Mouse (Mus musculus): ENCODE measurements at regions not wholly inside any gene's neighbourhood (a gene's known extent, or its start where the extent isn't known, plus 50 kb on each side); places are given as distances from the start of the nearest gene placed in this dataset.

GRCm38 (mm10) chr10:96800801-96801200 lies 184.0 kb downstream of the Btg1 start:
- Histone ChIP-seq H3K9me3 (replicated peaks; ENCODE audit: control insufficient read depth, low read length) (no peaks in the 10 kb centered on the region), H3K36me3 (replicated peaks; ENCODE audit: control insufficient read depth, insufficient read depth, low read depth, low read length) (no peaks in the 10 kb centered on the region), H3K9ac (replicated peaks; ENCODE audit: low read length) (no peak overlapping the region), H3K27ac (replicated peaks; ENCODE audit: low read depth, low read length) (no peak overlapping the region), H3K27me3 (ENCODE audit: control insufficient read depth, insufficient read depth, low read length) (no peaks in the 10 kb centered on the region), H3K4me2 (ENCODE audit: low read depth, low read length) (no peak overlapping the region), H3K4me3 (ENCODE audit: low read depth, low read length) (no peak overlapping the region), H3K4me1 (ENCODE audit: control insufficient read depth, insufficient read depth, low read length) (no peaks in the 10 kb centered on the region)
- ATAC-seq (replicated peaks; ENCODE audit: insufficient number of reproducible peaks, low FRiP score, low TSS enrichment, low read depth) (no peak), DNase-seq (ENCODE audit: low spot score) (no peak)
- WGBS: 87% methylated on average over 3 of the region's 3 CpGs

DNA sequence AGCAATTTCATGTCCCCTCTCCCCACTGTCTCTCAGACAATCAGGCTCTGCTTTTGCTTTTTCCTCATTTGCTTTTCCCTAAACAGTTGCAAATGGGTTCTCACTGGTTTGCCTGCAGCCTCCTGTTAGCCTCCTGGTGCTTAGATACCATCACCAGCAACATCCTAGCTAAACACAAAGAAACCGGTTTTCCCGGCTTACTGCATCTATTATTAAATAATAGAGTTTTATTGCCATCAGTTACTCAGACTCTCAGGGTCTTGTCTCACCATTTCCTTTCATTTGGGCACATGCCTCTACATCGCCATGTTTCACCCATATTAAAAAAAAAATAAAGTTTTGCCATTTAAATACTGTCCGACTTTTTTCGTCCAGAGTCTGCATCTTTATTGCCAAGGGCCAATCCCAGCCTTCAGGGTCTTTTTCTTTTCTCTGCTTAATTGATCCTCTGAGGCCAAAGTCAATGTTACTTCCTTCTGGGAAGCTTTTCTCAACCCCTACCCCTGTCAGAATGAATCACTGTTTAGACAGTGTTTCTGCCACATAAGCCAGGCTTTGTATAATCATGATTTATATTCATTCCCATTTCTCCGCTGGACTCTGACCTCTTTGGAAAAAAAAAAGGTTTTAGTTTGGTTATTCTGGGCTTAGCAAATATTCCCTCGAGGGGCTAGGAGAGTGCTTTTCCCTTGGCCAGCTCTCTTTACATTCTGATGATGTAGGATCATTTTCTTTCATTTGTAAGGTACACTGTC lies 187.4 kb downstream of the Btg1 start:
- H3K9ac ChIP-seq (replicated peaks; ENCODE audit: low read length): no peak overlapping the region
- H3K36me3 ChIP-seq (replicated peaks; ENCODE audit: control insufficient read depth, insufficient read depth, low read depth, low read length): no peaks in the 10 kb centered on the region
- no peaks in the 10 kb centered on the region for H3K27me3 ChIP-seq (ENCODE audit: control insufficient read depth, insufficient read depth, low read length)
- no peak overlapping the region for H3K4me2 ChIP-seq (ENCODE audit: low read depth, low read length)
- WGBS: 38% methylated on average over 7 of the region's 7 CpGs
- ATAC-seq (replicated peaks; ENCODE audit: insufficient number of reproducible peaks, low FRiP score, low TSS enrichment, low read depth) (no peak), DNase-seq (ENCODE audit: low spot score) (peak; percentile 35)
- H3K9me3 ChIP-seq (replicated peaks; ENCODE audit: control insufficient read depth, low read length): no peaks in the 10 kb centered on the region
- H3K4me1 ChIP-seq (ENCODE audit: control insufficient read depth, insufficient read depth, low read length): no peaks in the 10 kb centered on the region
- H3K27ac ChIP-seq (replicated peaks; ENCODE audit: low read depth, low read length): no peak overlapping the region
- no peak overlapping the region for H3K4me3 ChIP-seq (ENCODE audit: low read depth, low read length)

- 64% methylated on average over 6 of the region's 7 CpGs for WGBS
- ATAC-seq (replicated peaks; ENCODE audit: insufficient number of reproducible peaks, low FRiP score, low TSS enrichment, low read depth): no peak
- Histone ChIP-seq H3K9ac (replicated peaks; ENCODE audit: low read length) (no peak overlapping the region), H3K36me3 (replicated peaks; ENCODE audit: control insufficient read depth, insufficient read depth, low read depth, low read length) (no peaks in the 10 kb centered on the region), H3K27ac (replicated peaks; ENCODE audit: low read depth, low read length) (no peak overlapping the region), H3K27me3 (ENCODE audit: control insufficient read depth, insufficient read depth, low read length) (no peaks in the 10 kb centered on the region), H3K4me3 (ENCODE audit: low read depth, low read length) (no peak overlapping the region), H3K4me2 (ENCODE audit: low read depth, low read length) (no peak overlapping the region), H3K4me1 (ENCODE audit: control insufficient read depth, insufficient read depth, low read length) (no peaks in the 10 kb centered on the region), H3K9me3 (replicated peaks; ENCODE audit: control insufficient read depth, low read length) (no peaks in the 10 kb centered on the region)
- DNase-seq (ENCODE audit: low spot score): no peak
Observed at GRCm38 (mm10) chr10:96806579-96806978, 189.8 kb downstream of the Btg1 start.

- Histone ChIP-seq H3K9me3 (replicated peaks; ENCODE audit: control insufficient read depth, low read length) (no peaks in the 10 kb centered on the region), H3K36me3 (replicated peaks; ENCODE audit: control insufficient read depth, insufficient read depth, low read depth, low read length) (no peaks in the 10 kb centered on the region), H3K27ac (replicated peaks; ENCODE audit: low read depth, low read length) (no peak overlapping the region), H3K4me3 (ENCODE audit: low read depth, low read length) (no peak overlapping the region), H3K27me3 (ENCODE audit: control insufficient read depth, insufficient read depth, low read length) (no peaks in the 10 kb centered on the region), H3K4me1 (ENCODE audit: control insufficient read depth, insufficient read depth, low read length) (no peaks in the 10 kb centered on the region), H3K9ac (replicated peaks; ENCODE audit: low read length) (no peak overlapping the region), H3K4me2 (ENCODE audit: low read depth, low read length) (no peak overlapping the region)
- 82% methylated on average over 1 of the region's 1 CpGs for WGBS
- ATAC-seq (replicated peaks; ENCODE audit: insufficient number of reproducible peaks, low FRiP score, low TSS enrichment, low read depth): no peak
- DNase-seq (ENCODE audit: low spot score): no peak
Observed at GRCm38 (mm10) chr10:96821852-96822251, 205.0 kb downstream of the Btg1 start.

GRCm38 (mm10) chr10:96822344-96823335 lies 205.8 kb downstream of the Btg1 start:
- Histone ChIP-seq H3K27me3 (ENCODE audit: control insufficient read depth, insufficient read depth, low read length) (no peaks in the 10 kb centered on the region), H3K9ac (replicated peaks; ENCODE audit: low read length) (no peak overlapping the region), H3K4me2 (ENCODE audit: low read depth, low read length) (no peak overlapping the region), H3K4me1 (ENCODE audit: control insufficient read depth, insufficient read depth, low read length) (no peaks in the 10 kb centered on the region), H3K27ac (replicated peaks; ENCODE audit: low read depth, low read length) (no peak overlapping the region), H3K4me3 (ENCODE audit: low read depth, low read length) (no peak overlapping the region), H3K36me3 (replicated peaks; ENCODE audit: control insufficient read depth, insufficient read depth, low read depth, low read length) (no peaks in the 10 kb centered on the region), H3K9me3 (replicated peaks; ENCODE audit: control insufficient read depth, low read length) (no peaks in the 10 kb centered on the region)
- 57% methylated on average over 7 of the region's 7 CpGs for WGBS
- DNase-seq (ENCODE audit: low spot score): peak; percentile 55
- no peak for ATAC-seq (replicated peaks; ENCODE audit: insufficient number of reproducible peaks, low FRiP score, low TSS enrichment, low read depth)

- H3K4me2 ChIP-seq (ENCODE audit: low read depth, low read length): no peak overlapping the region
- DNase-seq (ENCODE audit: low spot score) (peak; percentile 20), ATAC-seq (replicated peaks; ENCODE audit: insufficient number of reproducible peaks, low FRiP score, low TSS enrichment, low read depth) (no peak)
- H3K4me1 ChIP-seq (ENCODE audit: control insufficient read depth, insufficient read depth, low read length): no peaks in the 10 kb centered on the region
- 19% methylated on average over 7 of the region's 7 CpGs for WGBS
- no peak overlapping the region for H3K9ac ChIP-seq (replicated peaks; ENCODE audit: low read length)
- H3K27ac ChIP-seq (replicated peaks; ENCODE audit: low read depth, low read length): no peak overlapping the region
- H3K36me3 ChIP-seq (replicated peaks; ENCODE audit: control insufficient read depth, insufficient read depth, low read depth, low read length): no peaks in the 10 kb centered on the region
- H3K4me3 ChIP-seq (ENCODE audit: low read depth, low read length): no peak overlapping the region
- H3K9me3 ChIP-seq (replicated peaks; ENCODE audit: control insufficient read depth, low read length): no peaks in the 10 kb centered on the region
- no peaks in the 10 kb centered on the region for H3K27me3 ChIP-seq (ENCODE audit: control insufficient read depth, insufficient read depth, low read length)
Observed at GRCm38 (mm10) chr10:96826234-96826788, 209.5 kb downstream of the Btg1 start.

- no peak overlapping the region for H3K9ac ChIP-seq (replicated peaks; ENCODE audit: low read length)
- no peak overlapping the region for H3K4me2 ChIP-seq (ENCODE audit: low read depth, low read length)
- WGBS: 73% methylated on average over 5 of the region's 5 CpGs
- no peaks in the 10 kb centered on the region for H3K9me3 ChIP-seq (replicated peaks; ENCODE audit: control insufficient read depth, low read length)
- H3K4me1 ChIP-seq (ENCODE audit: control insufficient read depth, insufficient read depth, low read length): no peaks in the 10 kb centered on the region
- no peak for ATAC-seq (replicated peaks; ENCODE audit: insufficient number of reproducible peaks, low FRiP score, low TSS enrichment, low read depth)
- no peak overlapping the region for H3K27ac ChIP-seq (replicated peaks; ENCODE audit: low read depth, low read length)
- DNase-seq (ENCODE audit: low spot score): no peak
- H3K4me3 ChIP-seq (ENCODE audit: low read depth, low read length): no peak overlapping the region
- no peaks in the 10 kb centered on the region for H3K27me3 ChIP-seq (ENCODE audit: control insufficient read depth, insufficient read depth, low read length)
- no peaks in the 10 kb centered on the region for H3K36me3 ChIP-seq (replicated peaks; ENCODE audit: control insufficient read depth, insufficient read depth, low read depth, low read length)
Observed at GRCm38 (mm10) chr10:96827971-96828370, 211.2 kb downstream of the Btg1 start.
